Mouse (Mus musculus): ENCODE measurements around the gene Lrrn4cl. TPM values are rescaled to one million over a fixed set of nuclear protein-coding genes. Genes with fewer than 3 reads are reported as not detected.
"Not testable (repeated sequence)": the region's sequence is repeated elsewhere in the genome, so short reads cannot be mapped to it uniquely, and the experiment has no call there.

The Lrrn4cl gene
- polyA plus RNA-seq, 3 experiments from 2014 or later = 0.15 TPM; not detected in 2

GRCm38 (mm10) chr19:8886916-8887584 lies 36.5 kb downstream of the Lrrn4cl start:
- ATAC-seq = no peak

- no peak for ATAC-seq
Observed at GRCm38 (mm10) chr19:8887585-8888463, 37.3 kb downstream of the Lrrn4cl start.

GRCm38 (mm10) chr19:8888511-8889385 lies 38.2 kb downstream of the Lrrn4cl start, which contains the start of the genes 1810009A15Rik and Gm49416:
Gene 1810009A15Rik (plus strand): TSS chr19:8888853.
Gene Gm49416 (plus strand): TSS chr19:8888926.
- peak; percentile 98 for ATAC-seq

- peak; percentile 30 for ATAC-seq
Observed at GRCm38 (mm10) chr19:8892829-8893766, 42.5 kb downstream of the Lrrn4cl start, which contains the start of gene Ints5. Gene Ints5 (plus strand): TSS chr19:8893005.

GRCm38 (mm10) chr19:8895397-8895960 lies 44.9 kb downstream of the Lrrn4cl start:
- no peak for ATAC-seq

- not testable (repeated sequence) for ATAC-seq
Observed at GRCm38 (mm10) chr19:8896231-8896630, 45.7 kb downstream of the Lrrn4cl start.

DNA sequence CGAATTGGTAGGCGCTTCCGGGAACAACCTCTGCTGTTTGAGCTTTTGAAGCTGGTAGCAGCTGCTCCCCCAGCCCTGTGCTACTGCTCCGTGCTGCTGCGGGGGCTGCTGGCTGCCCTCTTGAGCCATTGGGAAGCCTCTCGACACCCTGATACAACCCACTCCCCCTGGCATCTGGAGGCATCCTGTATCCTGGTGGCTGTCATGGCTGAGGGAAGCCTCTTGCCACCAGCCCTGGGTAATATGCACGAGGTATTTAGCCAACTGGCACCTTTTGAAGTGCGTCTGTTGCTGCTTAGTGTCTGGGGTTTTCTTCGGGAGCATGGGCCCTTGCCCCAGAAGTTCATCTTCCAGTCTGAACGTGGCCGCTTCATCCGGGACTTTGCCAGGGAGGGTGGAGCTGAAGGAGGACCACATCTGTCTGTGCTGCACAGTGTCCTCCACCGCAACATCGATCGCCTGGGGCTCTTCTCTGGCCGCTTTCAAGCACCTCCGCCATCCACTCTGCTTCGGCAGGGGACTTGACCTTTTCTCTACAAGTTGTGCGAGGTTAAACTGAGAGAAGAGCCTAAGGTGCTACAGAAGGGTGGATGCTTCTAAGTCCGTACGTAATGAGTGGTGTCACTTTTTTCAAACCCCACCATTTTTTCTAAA lies 46.8 kb downstream of the Lrrn4cl start:
- not testable (repeated sequence) for ATAC-seq

GRCm38 (mm10) chr19:8897865-8898495 lies 47.4 kb downstream of the Lrrn4cl start, which contains the start of gene Ganab:
Gene Ganab (plus strand): TSS chr19:8898071.
- ATAC-seq = peak; percentile 96

DNA sequence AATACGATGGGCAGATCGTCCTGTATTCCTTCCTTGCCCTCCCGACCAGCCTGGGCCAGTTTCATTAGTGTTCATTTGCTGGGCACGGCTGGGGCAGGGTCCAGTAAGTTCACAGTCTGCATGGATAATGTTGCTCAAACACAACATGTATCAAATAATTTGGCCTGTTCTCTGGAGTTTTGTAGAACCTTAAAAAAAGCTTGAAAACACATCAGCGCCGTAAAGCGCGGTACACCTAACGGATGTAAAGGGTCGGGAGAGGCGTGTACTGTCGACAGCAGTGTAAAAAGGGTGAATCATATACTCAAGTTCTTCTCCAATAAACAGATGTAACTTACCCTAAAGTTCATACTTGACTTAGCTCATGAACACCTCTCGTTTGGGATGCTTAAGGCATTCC lies 48.0 kb downstream of the Lrrn4cl start:
- no peak for ATAC-seq

DNA sequence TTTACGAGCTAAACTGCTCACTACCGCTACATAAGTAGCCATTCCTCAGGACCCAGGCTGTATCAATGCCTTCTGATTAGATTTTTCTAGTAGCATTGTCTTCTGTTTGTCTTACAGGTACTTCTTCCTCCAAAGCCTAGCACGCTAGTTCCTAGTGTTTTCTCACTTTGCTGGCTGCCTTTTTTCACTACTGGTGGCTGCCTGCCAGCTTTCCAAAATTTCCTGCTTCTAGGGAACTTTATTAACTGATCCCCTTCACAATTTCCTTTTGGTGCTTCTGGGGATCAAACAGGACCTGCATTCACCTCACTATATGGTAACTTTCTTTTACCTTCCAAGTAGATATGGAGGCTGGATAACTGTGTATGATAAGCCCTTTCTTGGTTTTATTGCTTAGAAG lies 48.5 kb downstream of the Lrrn4cl start:
- no peak for ATAC-seq

DNA sequence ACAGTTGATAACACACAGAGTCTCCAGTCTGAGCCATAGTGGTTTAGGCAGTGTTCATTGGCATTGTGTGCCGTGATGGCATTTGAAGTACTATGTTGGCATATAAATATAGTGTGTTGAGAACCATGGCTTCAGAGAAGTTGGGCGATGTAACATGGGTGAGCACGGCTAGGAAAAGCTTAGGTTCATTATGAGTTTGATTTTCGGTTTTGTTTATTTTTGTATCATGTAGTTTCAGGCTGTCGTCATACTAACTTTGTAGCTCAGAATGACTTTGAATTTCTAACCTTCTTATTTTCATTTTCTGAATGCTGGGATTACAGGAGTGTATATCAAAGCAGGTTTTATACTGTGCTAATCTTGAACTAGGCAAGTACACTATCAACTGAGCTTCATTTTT lies 52.8 kb downstream of the Lrrn4cl start:
- ATAC-seq = no peak

Other genes starting within 250 kb of the Lrrn4cl start
- not detected for gene Slc22a6, start 232.7 kb upstream of the Lrrn4cl start, polyA plus RNA-seq (2017; shearing (Covaris generic))
- gene Chrm1, start 187.0 kb upstream of the Lrrn4cl start, polyA plus RNA-seq (2017; shearing (Covaris generic)) = not detected
- 10 to 100 TPM; 60.5 to 74.4 (median 68.9) TPM for gene Slc3a2, start 127.4 kb upstream of the Lrrn4cl start, polyA plus RNA-seq (2017; shearing (Covaris generic))
- 10 to 100 TPM; 38.0 to 71.7 (median 66.5) TPM for gene Wdr74, start 114.9 kb upstream of the Lrrn4cl start, polyA plus RNA-seq (2017; shearing (Covaris generic))
- 1 to 10 TPM in 1 of 3 experiments, not detected in 2; 1.8 TPM for gene 1700092M07Rik, start 110.0 kb upstream of the Lrrn4cl start, polyA plus RNA-seq (2017; shearing (Covaris generic))
- gene Stx5a, start 109.4 kb upstream of the Lrrn4cl start, polyA plus RNA-seq (2017; shearing (Covaris generic)) = 100 to 1,000 TPM in 2 of 3 experiments, 10 to 100 TPM in 1; 91.6 to 140 (median 134) TPM
- 100 to 1,000 TPM; 130 to 193 (median 160) TPM for gene Nxf1, start 93.7 kb upstream of the Lrrn4cl start, polyA plus RNA-seq (2017; shearing (Covaris generic))
- 100 to 1,000 TPM in 2 of 3 experiments, 10 to 100 TPM in 1; 96.4 to 128 (median 119) TPM for gene Tmem223, start 79.8 kb upstream of the Lrrn4cl start, polyA plus RNA-seq (2017; shearing (Covaris generic))
- gene Tmem179b, start 76.3 kb upstream of the Lrrn4cl start, polyA plus RNA-seq (2017; shearing (Covaris generic)) = 100 to 1,000 TPM; 109 to 112 (median 112) TPM
- 1 to 10 TPM; 4.4 to 6.9 (median 5.9) TPM for gene Taf6l, start 64.4 kb upstream of the Lrrn4cl start, polyA plus RNA-seq (2017; shearing (Covaris generic))
- gene Polr2g, start 52.2 kb upstream of the Lrrn4cl start, polyA plus RNA-seq (2017; shearing (Covaris generic)) = 100 to 1,000 TPM; 186 to 196 (median 191) TPM
- gene Zbtb3, start 48.2 kb upstream of the Lrrn4cl start, polyA plus RNA-seq (2017; shearing (Covaris generic)) = 1 to 10 TPM; 2.1 to 3.0 (median 2.7) TPM
- 10 to 100 TPM; 38.6 to 60.1 (median 53.7) TPM for gene Ttc9c, start 31.4 kb upstream of the Lrrn4cl start, polyA plus RNA-seq (2017; shearing (Covaris generic))
- 1 to 10 TPM; 5.0 to 8.3 (median 5.9) TPM for gene Hnrnpul2, start 30.8 kb upstream of the Lrrn4cl start, polyA plus RNA-seq (2017; shearing (Covaris generic))
- not detected for gene AC129217.1, start 21.0 kb upstream of the Lrrn4cl start, polyA plus RNA-seq (2017; shearing (Covaris generic))
- 100 to 1,000 TPM in 1 of 3 experiments, 10 to 100 TPM in 2; 81.9 to 106 (median 95.9) TPM for gene Bscl2, start 13.3 kb upstream of the Lrrn4cl start, polyA plus RNA-seq (2017; shearing (Covaris generic))
- 1 to 10 TPM in 2 of 3 experiments, under 1 TPM in 1; 0.72 to 3.3 (median 1.6) TPM for gene Gng3, start 11.6 kb upstream of the Lrrn4cl start, polyA plus RNA-seq (2017; shearing (Covaris generic))
- 10 to 100 TPM; 56.1 to 63.1 (median 57.6) TPM for gene Ubxn1, start 20.7 kb downstream of the Lrrn4cl start, polyA plus RNA-seq (2017; shearing (Covaris generic))
- gene Uqcc3, start 30.2 kb downstream of the Lrrn4cl start, polyA plus RNA-seq (2017; shearing (Covaris generic)) = 10 to 100 TPM; 78.4 to 90.3 (median 89.6) TPM
- gene Lbhd1, start 33.0 kb downstream of the Lrrn4cl start, polyA plus RNA-seq (2017; shearing (Covaris generic)) = 100 to 1,000 TPM in 1 of 3 experiments, 10 to 100 TPM in 2; 92.4 to 104 (median 94.7) TPM
- not detected for gene Gm49403, start 33.2 kb downstream of the Lrrn4cl start, polyA plus RNA-seq (2017; shearing (Covaris generic))
- gene 1810009A15Rik, start 38.1 kb downstream of the Lrrn4cl start, polyA plus RNA-seq (2017; shearing (Covaris generic)) = 100 to 1,000 TPM; 105 to 125 (median 114) TPM
- gene Gm49416, start 38.2 kb downstream of the Lrrn4cl start, polyA plus RNA-seq (2017; shearing (Covaris generic)) = 1 to 10 TPM in 1 of 3 experiments, not detected in 2; 1.1 TPM
- gene Ints5, start 42.2 kb downstream of the Lrrn4cl start, polyA plus RNA-seq (2017; shearing (Covaris generic)) = 10 to 100 TPM in 2 of 3 experiments, 1 to 10 TPM in 1; 8.5 to 11.9 (median 10.4) TPM
- 10 to 100 TPM; 58.8 to 59.6 (median 59.4) TPM for gene Ganab, start 47.3 kb downstream of the Lrrn4cl start, polyA plus RNA-seq (2017; shearing (Covaris generic))
- gene B3gat3, start 69.6 kb downstream of the Lrrn4cl start, polyA plus RNA-seq (2017; shearing (Covaris generic)) = 10 to 100 TPM; 11.3 to 26.1 (median 20.0) TPM
- gene Rom1, start 78.6 kb downstream of the Lrrn4cl start, polyA plus RNA-seq (2017; shearing (Covaris generic)) = 10 to 100 TPM in 1 of 3 experiments, 1 to 10 TPM in 2; 3.2 to 22.7 (median 3.4) TPM
- gene Eml3, start 78.8 kb downstream of the Lrrn4cl start, polyA plus RNA-seq (2017; shearing (Covaris generic)) = 10 to 100 TPM; 20.3 to 25.7 (median 20.4) TPM
- gene Mta2, start 91.1 kb downstream of the Lrrn4cl start, polyA plus RNA-seq (2017; shearing (Covaris generic)) = 10 to 100 TPM; 78.8 to 96.7 (median 81.2) TPM
- 10 to 100 TPM; 17.6 to 38.3 (median 35.3) TPM for gene Tut1, start 103.1 kb downstream of the Lrrn4cl start, polyA plus RNA-seq (2017; shearing (Covaris generic))
- 100 to 1,000 TPM; 465 to 725 (median 677) TPM for gene Eef1g, start 116.3 kb downstream of the Lrrn4cl start, polyA plus RNA-seq (2017; shearing (Covaris generic))
- gene Ahnak, start 138.5 kb downstream of the Lrrn4cl start, polyA plus RNA-seq (2017; shearing (Covaris generic)) = 10 to 100 TPM; 42.4 to 81.3 (median 54.5) TPM
- gene Scgb1a1, start 237.2 kb downstream of the Lrrn4cl start, polyA plus RNA-seq (2017; shearing (Covaris generic)) = not detected